Mouse (Mus musculus) T-helper 1 cell (primary cell): ENCODE measurements around the gene Per1.

Source experiments
- in situ Hi-C: fragments of 300-600 bp; cut with MboI, MseI; formaldehyde crosslinking; loops from one replicate; pipeline ENCODE4 v1.15.1; 2025; ENCODE audit warnings: high pct_unique_total_duplicates

Gene Per1

GRCm38 (mm10) chr11:69064259-69065133 is 30.5 kb upstream of the Per1 start:
- in situ Hi-C loops, result loop anchor here (5.0 to 10.0 kb wide), 2 partner anchors 58 to 170 kb away; partner anchors contain the start of genes 9130213A22Rik, Gucy2e and Hes7

- in situ Hi-C loops, result loop anchor here (10.0 kb wide), 1 partner anchor 169 kb away; the partner anchor contains the start of gene Gucy2e
These were observed 29.6 kb upstream of the Per1 start for GRCm38 (mm10) chr11:69065394-69065925.

GRCm38 (mm10) chr11:69066163-69066861 is 28.7 kb upstream of the Per1 start:
- in situ Hi-C loops, result loop anchor here (10.0 kb wide), 1 partner anchor 168 kb away; the partner anchor contains the start of gene Gucy2e

GRCm38 (mm10) chr11:69066956-69067355 is 28.1 kb upstream of the Per1 start:
- in situ Hi-C loops, result loop anchor here (10.0 kb wide), 1 partner anchor 168 kb away; the partner anchor contains the start of gene Gucy2e

GRCm38 (mm10) chr11:69067601-69068000 is 27.4 kb upstream of the Per1 start:
- in situ Hi-C loops, result loop anchor here (10.0 kb wide), 1 partner anchor 167 kb away; the partner anchor contains the start of gene Gucy2e

- in situ Hi-C loops, result no loop called here
These were observed 24.9 kb upstream of the Per1 start for GRCm38 (mm10) chr11:69070093-69070492.

- in situ Hi-C loops, result no loop called here
These were observed 24.3 kb upstream of the Per1 start, which contains the start of gene Tmem107 for GRCm38 (mm10) chr11:69070590-69071222. Tmem107 (plus strand) TSS chr11:69070806.

GRCm38 (mm10) chr11:69071262-69071661 is 23.8 kb upstream of the Per1 start:
- in situ Hi-C loops, result no loop called here

GRCm38 (mm10) chr11:69072234-69072633 is 22.8 kb upstream of the Per1 start:
- in situ Hi-C loops, result no loop called here

- in situ Hi-C loops, result no loop called here
These were observed 22.4 kb upstream of the Per1 start for GRCm38 (mm10) chr11:69072666-69073064.

GRCm38 (mm10) chr11:69073065-69073888 is 21.7 kb upstream of the Per1 start:
- in situ Hi-C loops, result no loop called here

GRCm38 (mm10) chr11:69073951-69074775 is 20.9 kb upstream of the Per1 start:
- in situ Hi-C loops, result no loop called here

GRCm38 (mm10) chr11:69074776-69075069 is 20.3 kb upstream of the Per1 start:
- in situ Hi-C loops, result no loop called here

- in situ Hi-C loops, result no loop called here
These were observed 19.1 kb upstream of the Per1 start for GRCm38 (mm10) chr11:69075764-69076479.

- in situ Hi-C loops, result no loop called here
These were observed 18.4 kb upstream of the Per1 start for GRCm38 (mm10) chr11:69076572-69076971.

- in situ Hi-C loops, result no loop called here
These were observed 17.7 kb upstream of the Per1 start for GRCm38 (mm10) chr11:69077316-69077715.

GRCm38 (mm10) chr11:69078041-69078440 is 17.0 kb upstream of the Per1 start:
- in situ Hi-C loops, result no loop called here

GRCm38 (mm10) chr11:69078805-69079438 is 16.1 kb upstream of the Per1 start:
- in situ Hi-C loops, result no loop called here
